Mouse (Mus musculus) liver, embryonic 14.5 days (tissue): ENCODE results near the gene Olfr92.
"Not testable (repeated sequence)": the region's sequence is repeated elsewhere in the genome, so short reads cannot be mapped to it uniquely, and the experiment has no call there.

Experiments used
- CTCF ChIP-seq: IDR thresholded peaks from 2 replicates; pipeline ENCODE4 v1.5.1; 2016; ENCODE audit warnings: antibody characterized with exemption, low read depth, control low read depth
- EP300 ChIP-seq: IDR thresholded peaks from 2 replicates; pipeline ENCODE4 v1.6.1; 2016; ENCODE audit warnings: antibody characterized with exemption, low read depth

DNA sequence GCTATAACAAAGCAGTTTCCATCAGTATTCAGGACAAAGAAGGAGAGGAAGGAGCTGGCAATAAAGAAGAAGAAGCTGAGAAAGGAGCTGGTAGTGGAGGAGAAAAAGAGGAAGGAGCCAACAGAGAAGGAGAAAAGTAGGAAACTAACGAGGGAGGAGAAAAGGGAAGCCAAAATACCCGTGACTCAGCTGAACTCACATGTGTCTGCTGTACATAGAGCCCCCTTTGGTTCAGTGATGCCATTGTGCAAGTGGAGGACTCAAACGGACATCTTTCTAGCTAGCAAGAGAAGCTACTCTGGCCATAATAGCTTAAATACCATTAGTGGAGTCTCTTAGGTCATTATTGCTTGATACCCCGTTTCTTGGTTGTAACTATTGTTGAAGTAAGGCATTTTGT lies 11.5 kb upstream of the Olfr92 start:
- not testable (repeated sequence) for TF ChIP-seq EP300, CTCF
